Mouse (Mus musculus) 416B (cell line): ENCODE measurements around the gene Gm42674.

Source experiments
- DNase-seq: peaks from one replicate; pipeline ENCODE4 v3.0.0; 2011; ENCODE audit warnings: low read depth

Gene Gm42674

GRCm38 (mm10) chr3:90598212-90598611, 3.5 kb upstream of the Gm42674 start:
- no peak for DNase-seq

GRCm38 (mm10) chr3:90599401-90599800, 2.3 kb upstream of the Gm42674 start:
- no peak for DNase-seq

DNA sequence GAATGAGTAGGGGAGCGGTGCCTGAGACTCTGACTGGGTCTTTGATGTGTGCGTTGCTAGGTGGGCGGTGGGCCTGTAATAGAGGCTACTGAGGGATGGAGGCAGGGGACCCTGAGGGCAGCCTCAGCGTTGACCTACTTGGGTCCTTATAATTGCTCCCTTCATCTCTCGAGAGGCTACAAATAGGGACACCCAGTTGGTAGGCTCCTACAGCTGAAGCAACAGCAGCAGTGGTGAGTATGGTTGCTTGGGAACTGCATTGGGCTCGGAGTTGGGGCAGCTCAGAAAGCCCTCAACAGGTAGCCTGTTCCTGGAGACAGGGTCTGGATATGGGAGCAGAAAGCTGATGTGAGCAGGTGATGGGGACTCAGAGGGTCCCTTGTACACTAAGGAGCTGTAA, 1.7 kb upstream of the Gm42674 start:
- DNase-seq = no peak

DNA sequence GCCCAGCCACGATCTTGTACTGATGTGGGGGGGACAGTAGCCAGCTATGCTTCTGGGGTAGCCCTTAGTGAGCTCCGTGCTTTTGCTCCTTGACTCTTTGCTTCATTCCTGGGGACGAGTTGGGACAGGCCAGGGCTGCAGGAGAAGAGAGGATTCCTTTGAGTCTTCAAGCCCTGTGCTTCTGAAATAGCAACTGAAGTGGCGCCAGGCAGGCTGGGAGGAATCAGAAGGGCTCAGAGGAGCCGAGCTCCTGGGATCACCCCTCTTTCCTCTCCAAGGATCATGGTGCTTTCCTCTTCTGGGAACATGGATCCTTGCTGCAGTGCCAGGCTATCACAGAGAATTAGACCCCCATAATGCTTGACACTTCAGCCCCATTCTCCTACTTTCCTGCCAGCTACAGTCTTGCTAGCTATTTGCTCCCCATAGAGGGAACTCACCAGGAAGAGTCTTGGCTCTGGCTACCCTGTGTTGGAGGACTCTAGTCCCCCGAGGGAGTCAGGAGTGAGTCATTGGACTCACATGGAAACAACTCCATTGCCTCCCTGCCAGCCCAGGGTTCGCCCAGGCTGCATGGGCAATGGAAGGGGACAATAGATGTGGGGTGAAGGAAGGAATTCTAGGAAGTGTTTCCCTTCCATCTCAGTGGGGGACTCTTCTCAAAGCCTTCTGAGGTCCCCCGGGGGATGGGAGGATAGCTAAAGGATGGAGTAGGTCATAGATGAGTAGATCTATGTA, 1.1 kb upstream of the Gm42674 start:
- no peak for DNase-seq

GRCm38 (mm10) chr3:90603623-90604022, 1.9 kb downstream of the Gm42674 start, which contains the start of gene S100a4:
Gene S100a4, plus strand, starts transcription at chr3:90603771.
- DNase-seq = peak; percentile 92

DNA sequence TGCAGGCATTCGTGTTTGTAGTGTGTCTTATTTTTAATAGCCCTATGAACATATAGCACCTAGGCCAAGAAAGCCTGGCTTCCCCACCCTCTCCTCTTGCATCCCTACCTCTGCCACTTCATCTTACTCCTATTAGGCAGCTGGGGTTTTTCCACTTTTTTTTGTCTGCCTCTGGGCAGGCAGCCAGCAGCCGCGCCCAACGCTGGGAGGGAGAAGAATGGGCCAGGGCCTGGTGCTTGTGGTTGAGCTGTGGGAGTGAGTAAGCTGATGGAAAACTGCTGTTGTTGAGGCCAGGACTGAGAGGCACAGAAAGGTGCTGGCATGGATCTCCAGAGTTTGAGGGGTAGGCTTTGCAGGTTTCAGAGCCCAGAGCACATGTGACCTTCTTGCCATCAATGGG, 2.7 kb downstream of the Gm42674 start:
- peak; percentile 94 for DNase-seq

DNA sequence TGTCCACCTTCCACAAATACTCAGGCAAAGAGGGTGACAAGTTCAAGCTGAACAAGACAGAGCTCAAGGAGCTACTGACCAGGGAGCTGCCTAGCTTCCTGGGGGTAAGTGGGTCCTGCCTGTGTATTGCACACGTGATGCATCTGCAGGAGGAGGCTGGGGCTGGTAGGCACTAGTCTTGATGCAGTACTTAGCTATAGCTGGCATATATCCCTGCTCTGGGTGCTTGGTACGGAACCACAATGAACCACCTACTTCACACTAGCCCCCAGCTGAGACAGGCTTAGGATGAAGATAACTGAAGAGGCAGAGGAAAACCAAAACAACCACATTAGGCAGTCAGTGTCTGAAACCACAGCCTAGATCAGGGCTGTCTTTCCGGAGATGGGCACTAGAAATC, 3.3 kb downstream of the Gm42674 start:
- peak; percentile 73 for DNase-seq

DNA sequence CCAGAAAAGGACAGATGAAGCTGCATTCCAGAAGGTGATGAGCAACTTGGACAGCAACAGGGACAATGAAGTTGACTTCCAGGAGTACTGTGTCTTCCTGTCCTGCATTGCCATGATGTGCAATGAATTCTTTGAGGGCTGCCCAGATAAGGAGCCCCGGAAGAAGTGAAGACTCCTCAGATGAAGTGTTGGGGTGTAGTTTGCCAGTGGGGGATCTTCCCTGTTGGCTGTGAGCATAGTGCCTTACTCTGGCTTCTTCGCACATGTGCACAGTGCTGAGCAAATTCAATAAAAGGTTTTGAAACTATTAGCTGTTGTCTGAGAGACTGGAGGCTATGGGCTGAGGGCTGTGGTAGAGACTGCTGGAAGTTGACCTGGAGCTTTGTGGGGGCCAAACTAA, 4.0 kb downstream of the Gm42674 start:
- no peak for DNase-seq

DNA sequence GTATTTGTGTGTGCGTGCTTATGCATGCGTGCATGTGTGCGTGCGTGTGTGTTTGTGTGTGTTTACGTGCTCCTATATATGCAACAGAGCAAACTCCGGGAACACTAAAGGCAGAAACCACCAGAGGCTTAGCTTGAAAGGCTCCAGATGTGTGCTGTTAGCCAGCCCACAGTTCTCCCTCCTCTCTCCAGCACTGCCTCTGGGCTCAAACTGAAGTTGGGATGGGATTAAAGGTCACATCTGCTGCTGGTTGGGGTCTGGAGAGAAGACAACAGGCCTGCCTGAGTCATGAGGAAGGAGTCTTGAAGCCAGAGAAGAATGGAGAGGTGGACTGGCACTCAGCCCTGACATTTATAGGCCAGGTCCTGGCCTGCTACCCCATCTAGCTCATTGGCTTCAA, 4.5 kb downstream of the Gm42674 start:
- no peak for DNase-seq

GRCm38 (mm10) chr3:90607361-90607760, 5.7 kb downstream of the Gm42674 start:
- DNase-seq = peak; percentile 38

GRCm38 (mm10) chr3:90608223-90608622, 6.5 kb downstream of the Gm42674 start, which contains the start of gene S100a5:
Gene S100a5, plus strand, starts transcription at chr3:90608523.
- DNase-seq = no peak

GRCm38 (mm10) chr3:90609102-90609501, 7.4 kb downstream of the Gm42674 start:
- DNase-seq = peak; percentile 63

- DNase-seq = no peak
These were observed 9.8 kb downstream of the Gm42674 start for GRCm38 (mm10) chr3:90611494-90611893.

DNA sequence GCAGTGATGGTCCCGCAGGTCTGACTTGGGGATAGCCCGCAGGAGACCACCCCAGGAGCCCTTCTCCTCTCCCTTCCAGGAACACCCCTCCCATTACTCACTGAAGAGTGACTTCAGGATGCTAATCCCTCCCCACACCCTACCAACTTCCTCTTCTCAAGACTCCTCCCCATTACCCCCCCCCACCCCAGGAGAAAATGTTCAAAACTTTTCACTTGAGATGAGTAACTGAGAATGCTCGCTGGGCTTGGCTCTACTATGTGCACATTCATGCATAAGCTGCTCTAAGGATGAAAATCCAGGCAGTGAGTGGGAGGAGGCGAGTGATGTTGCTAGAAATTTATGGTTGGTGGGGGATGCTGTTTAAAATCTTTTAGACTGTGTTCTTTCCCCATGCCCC, 10.4 kb downstream of the Gm42674 start:
- DNase-seq = peak; percentile 76

DNA sequence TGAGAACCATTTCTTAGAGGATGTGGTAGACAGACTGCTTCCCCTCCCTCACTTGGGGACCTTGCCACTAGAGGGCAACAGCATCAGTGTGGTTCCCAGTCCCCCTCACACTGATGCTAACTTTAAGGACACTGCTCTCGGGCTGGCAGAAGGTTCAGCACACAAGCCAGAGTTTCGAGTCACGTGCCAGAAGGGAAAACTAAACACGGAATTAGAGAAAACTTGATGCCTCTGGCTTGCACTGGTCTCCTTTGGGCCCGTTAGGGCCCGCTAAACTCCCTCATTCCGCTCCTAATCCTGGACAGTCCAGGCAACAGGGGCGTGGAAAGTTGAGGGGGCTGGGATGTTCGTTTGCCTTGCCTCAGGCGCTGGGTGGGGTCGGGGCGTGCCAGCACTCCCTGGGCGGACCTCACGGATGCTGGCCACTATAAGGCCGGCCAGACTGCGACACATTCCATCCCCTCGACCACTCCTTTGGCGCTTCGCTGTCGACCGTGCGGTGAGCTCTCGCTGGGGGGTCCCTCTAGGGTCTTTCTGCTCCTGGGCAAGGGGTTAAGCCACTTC, 11.1 kb downstream of the Gm42674 start, which contains the start of gene S100a6:
S100a6 (plus strand) TSS at position 155 of the 564 bp plus-strand sequence.
- DNase-seq = peak; percentile 95

DNA sequence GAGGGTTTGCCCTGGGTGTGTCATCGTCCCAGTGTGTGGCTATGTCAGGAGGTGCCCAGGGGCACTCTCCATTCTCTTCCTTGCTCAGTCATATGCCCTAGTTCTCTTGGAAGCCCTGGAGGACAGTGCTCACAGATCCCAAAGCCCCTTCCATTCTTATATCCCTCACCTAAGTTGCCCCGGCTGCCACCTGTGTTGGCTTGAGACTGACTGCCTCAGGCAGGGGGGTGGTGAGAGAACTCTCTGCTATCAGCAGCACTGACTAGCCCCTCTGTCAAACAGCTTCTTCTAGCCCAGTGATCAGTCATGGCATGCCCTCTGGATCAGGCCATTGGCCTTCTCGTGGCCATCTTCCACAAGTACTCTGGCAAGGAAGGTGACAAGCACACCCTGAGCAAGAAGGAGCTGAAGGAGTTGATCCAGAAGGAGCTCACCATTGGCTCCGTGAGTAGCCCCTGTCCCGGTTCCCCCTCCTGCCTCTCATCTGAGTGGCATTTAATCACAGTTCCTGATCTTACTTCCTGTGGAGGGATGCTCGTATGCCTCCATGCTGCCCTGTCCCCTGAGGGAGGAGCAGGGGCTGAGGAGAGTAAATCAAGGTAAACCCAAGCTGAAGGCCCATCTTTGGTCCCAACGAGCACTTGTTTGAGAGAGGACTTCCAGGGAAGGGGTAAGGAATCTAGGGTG, 11.9 kb downstream of the Gm42674 start:
- peak; percentile 50 for DNase-seq

DNA sequence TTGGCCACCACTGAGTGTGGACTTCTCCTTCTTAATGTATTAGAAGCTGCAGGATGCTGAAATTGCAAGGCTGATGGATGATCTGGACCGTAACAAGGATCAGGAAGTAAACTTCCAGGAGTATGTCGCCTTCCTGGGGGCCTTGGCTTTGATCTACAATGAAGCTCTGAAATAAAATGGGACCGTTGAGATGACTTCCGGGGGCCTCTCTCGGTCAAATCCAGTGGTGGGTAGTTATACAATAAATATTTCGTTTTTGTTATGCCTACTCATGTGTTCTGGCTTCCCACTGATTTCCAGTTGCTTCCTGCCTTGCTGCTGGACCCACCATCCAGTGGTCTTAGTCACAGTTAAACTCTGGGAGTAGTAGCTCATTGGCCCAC, 12.4 kb downstream of the Gm42674 start:
- DNase-seq = no peak

GRCm38 (mm10) chr3:90614611-90615251, 13.0 kb downstream of the Gm42674 start:
- peak; percentile 41 for DNase-seq

DNA sequence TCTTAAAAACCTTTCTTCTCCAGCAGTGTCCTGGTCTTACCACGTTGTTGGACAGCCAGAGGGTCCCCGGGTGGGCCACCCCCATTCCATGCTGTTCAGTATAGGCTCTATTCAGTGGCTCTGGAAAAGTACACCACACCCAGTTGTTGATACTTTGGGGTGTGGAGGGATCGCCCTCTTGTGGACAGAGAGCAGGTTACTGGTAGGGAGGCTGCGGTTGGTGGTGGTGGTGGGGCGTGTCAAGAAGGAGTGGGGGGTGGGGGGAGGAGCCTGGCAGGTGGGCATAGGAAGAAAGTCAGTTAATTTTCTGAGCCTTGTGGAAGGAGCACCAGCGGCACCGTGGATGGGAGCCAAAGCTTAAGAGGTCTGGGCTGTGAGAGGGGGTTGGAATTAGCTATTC, 13.7 kb downstream of the Gm42674 start:
- peak; percentile 85 for DNase-seq

DNA sequence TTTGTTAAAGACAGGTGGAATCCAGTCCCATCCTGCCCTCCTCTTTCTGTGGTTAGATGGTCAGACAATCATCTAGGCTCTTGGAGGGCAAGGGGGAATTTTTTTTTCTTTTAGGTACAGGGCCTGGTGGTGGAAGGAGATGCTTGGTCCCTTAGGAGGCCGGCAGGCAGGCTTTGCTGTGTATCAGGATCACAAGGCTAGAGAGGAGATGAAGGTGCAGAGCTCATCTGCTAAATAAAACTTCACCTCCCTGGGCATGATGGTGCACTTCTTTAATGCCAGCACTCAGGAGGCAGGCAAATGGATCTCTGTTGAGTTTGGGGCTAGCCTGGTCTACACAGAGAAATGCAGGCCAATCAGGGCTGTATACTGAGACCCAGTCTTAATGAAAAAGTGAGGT, 14.2 kb downstream of the Gm42674 start:
- DNase-seq = no peak

DNA sequence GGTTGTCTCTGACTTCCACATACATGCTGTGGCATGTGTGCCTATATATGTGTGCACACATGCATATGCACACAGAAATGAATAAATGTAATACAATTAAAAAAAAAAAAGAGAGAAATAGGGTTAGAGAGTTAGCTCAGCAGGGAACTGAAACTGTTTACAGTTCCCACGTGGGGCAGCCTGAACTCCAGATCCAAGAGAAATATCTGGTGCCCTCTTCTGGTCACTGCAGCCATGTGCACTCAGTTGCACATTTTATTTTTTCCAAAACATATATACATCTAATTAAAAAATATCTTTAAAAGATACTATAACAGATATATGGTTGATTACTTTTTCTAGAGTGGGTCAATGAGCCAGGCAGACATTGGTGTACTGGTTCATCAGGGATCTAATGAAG, 15.9 kb downstream of the Gm42674 start:
- DNase-seq = peak; percentile 56

- DNase-seq = no peak
These were observed 19.8 kb downstream of the Gm42674 start for GRCm38 (mm10) chr3:90621552-90621951.
